Mouse (Mus musculus): Measurements from ENCODE around the gene Trim10. TPM values are rescaled to one million over a fixed set of nuclear protein-coding genes. Genes with fewer than 3 reads are reported as not detected.

Trim10 gene
- total RNA-seq (2022), result under 1 TPM in 1 of 4 experiments, not detected in 3; 0.17 TPM

DNA sequence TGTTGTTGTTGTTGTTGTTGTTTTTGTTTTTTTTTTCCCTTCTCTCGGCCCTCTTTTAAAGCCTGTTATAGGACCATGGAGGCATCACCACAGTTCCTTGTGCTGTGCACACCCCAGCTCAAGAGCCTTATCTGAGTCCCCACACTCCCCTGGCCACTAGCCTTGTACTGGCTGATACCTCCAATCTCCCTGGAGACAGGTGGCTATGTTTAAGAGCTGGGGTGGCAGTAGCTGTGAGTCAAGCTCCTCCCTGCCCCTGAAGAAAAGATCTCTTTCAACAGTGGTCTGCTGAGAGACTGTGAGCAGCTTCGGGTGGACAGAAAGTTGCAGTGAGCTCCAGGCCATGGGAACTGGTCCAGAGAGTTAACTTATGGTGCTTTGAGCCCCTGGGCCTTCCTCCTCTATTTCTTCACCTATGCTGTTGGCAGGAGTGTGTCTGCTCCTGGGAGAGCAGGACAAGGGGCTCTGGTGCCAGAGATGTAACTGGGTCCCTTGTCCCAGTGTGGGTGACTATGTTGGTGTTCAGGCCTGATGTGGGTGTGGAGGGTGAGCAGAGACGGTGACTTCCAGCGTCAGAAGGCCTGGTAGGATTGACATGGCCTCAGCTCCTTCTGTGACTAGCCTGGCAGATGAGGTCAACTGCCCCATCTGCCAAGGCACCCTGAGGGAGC, at the start of gene Trim10:
Gene Trim10 (plus strand): TSS at position 291 of the 671 bp plus-strand sequence.
- no peak for DNase-seq

DNA sequence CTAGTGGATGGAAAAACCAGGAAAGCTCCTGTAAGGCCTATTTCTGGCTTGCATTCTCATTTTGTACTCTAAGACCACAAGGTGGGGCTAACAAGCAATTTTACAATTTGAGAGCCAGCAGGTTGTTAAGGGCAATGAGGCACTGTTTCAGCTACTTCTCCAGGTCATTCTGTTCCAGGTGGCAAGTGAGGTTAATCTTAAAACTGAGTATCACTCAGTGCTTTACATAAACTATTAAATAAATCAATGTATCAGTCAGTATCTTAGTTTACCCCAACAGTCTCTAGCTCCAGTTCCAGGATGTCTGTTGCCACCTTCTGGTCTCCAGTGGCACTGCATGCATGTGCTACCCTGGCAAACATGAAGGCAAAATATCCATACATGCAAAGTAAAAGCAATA, 45.4 kb upstream of the Trim10 start:
- DNase-seq, result no peak

DNA sequence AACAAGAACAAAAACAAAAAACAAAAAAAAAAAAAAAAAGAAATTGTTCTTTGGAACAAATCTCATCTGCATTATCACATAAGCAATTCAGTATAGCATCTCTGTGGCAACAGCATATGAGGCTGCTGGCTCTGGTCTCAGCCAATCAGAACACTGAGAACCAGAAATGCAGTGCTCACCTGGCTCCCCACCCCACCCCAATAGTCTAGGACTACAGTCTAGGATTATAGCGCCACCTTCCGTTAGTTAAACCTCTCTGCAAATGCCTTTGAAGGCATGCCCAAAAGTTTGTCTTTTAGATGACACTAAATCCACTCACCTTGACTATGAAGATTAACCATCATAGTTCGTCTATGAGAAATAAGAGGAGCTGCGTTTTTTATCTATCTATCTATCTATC, 43.8 kb upstream of the Trim10 start:
- DNase-seq, result no peak

DNA sequence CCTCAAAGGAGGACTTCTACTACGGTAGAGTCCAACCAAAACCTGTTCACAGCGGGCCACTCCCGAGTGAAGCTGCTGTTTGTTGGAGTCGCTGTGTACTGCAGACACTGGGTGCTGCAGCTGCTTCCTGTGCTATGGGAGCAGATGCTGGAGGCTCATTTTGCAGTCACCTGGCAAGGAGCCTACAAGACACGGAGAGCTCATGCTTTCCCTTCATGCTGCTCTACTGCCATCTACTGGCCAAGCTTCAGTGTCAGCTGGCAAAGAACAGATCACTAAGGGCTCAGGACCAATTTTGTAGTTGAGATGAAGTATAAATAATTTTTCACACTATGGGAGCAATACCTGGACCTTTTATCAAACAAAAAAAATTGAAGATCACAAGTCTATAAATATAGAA, 43.4 kb upstream of the Trim10 start:
- peak; percentile 71 for DNase-seq

DNA sequence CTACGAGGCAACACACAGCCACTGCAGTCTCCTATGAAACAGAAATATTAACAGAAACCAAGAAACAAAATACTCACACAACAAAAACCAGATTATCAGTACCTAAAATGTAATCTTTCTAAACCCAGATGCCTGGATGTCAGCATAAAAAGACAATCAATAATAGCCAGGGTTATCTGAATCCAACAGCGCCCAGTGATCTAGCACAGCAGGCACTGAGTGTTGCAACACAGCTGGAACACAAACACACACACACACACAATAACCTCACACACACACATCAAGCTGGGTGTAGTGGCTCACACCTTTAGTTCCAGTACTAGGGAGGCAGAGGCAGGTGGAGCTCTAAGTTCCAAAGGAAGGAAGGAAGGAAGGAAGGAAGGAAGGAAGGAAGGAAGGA, 40.9 kb upstream of the Trim10 start:
- no peak for DNase-seq

DNA sequence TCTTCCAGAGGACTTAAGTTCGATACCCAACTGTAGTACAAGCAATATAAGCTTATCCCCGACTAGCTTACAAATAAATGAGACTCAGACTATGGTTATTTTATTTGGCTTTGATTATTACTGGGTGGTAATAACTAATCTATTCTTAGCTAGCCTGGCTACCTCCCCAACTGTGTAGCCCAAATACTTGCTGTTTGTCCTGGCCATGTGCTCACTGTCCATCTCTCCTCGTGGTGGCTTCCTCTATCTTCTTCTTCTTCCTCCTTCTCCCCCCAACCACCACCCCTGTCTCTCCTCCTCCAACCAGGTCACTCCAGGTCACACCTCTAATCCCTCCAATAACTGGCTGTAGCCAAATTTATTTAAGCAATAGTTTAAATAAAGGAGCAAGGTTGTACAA, 38.9 kb upstream of the Trim10 start:
- no peak for DNase-seq

DNA sequence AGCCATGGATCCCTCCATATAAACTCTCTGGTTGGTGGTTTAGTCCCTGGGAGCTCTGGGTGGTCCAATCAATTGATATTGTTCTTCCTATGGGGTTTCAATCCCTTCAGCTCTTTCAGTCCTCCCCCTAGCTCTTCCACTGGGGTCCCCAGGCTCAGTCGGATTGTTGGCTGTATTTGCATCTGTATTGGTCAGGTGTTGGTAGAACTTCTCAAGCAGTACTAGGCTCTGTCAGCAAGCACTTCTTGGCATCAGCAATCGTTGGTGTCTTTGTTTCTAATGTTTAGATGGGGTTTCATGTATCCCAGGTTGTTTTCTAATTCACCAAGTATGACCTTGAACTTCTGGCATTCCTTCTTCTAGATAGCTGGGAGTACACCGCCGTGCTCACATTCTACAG, 36.7 kb upstream of the Trim10 start:
- no peak for DNase-seq

DNA sequence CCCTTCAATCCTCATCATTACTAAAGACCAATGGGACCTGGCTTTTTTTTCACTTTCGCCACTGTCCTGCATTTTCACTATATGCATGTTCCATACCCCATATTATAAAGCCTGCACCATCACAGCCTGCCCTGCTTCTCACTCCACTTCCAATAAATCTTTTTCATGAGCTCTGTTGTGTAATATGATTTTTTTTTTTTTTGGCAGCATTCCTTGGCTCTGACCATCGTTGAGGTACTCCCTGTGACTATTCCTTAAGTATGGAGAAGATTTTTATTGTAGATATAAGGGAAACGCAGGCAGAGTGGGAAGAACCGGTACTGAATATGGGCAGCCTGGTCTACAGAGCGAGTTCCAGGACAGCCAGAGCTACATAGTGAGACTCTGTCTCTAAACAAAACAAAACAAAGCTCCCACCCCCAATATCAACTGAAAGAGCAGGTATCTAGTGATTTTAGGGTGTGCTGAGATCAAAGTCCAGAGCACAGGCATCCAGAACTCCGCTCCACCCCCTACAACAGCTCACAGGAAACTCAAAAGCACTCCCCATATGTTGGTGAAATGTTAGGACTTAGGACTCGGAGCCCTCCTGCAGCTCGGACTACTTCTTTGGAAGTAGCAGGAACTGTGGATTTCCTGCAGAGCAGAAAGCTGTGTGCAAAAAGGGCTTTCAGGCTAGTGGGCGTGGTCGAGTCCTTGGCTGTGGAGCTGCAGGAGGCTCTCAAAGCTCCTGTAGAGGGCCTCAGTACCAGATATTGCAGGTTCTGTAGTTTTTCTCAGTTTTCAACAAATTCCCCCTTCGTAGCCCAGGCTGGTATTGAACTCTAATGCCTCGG, 33.6 kb upstream of the Trim10 start:
- peak; percentile 47 for DNase-seq

DNA sequence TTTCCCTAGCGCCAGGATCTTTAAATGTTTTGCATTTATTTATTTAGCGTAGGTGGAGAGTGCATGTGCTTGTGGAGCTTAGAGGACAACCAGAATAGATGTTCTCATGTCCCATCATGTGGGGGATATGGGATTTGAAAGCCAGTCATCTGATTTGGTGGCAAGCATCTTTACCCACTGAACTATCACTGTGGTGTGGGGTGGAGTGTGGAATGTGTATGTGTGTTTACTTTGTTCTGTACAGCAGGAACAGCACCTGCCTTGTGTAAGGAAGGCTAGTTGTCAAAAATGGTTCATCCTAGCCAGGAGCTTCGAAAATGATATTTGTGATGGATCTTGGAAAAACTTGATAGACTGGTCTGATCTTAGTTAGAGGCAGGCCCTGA, 33.0 kb upstream of the Trim10 start:
- DNase-seq, result no peak

DNA sequence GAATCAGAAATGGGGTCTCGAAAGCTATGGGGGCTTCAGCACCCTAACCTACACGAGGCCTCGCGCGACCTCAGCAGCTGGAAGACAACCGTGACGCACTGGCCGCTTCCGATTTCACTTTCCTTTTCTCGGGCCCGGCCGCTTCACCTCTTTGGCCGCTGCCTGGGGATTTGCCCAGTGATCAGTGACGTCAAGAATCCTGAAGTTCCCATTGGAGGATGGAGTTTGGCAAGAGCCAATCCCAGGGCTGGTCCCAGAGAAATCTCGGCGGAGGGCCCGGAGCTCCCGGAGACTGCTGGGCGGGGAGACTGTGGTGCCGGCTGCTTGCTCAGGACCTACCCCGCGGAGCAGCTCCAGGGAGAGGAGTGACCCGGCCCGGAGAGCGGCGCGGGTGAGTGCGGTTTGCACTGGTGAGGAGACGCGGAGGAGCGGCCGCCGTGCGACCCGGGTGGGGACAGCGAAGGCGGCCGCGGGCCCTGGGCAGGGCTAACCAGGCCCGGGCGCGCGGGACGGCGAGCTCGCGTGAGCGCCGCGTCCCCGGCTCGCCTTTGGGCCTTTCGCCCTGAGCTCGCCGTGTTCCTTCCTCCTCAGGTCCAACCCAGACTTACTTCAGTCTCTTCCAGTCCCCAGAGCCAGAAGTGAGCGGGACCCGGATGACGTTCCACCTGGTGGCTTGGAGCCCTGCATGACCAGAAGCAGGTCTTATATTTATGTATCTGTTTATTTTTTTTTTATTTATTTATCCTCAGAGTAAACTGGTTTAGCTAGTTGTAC, 32.3 kb upstream of the Trim10 start, which contains the start of gene Trim26:
Gene Trim26 (plus strand): TSS at position 261 of the 774 bp plus-strand sequence.
- DNase-seq, result peak; percentile 98

DNA sequence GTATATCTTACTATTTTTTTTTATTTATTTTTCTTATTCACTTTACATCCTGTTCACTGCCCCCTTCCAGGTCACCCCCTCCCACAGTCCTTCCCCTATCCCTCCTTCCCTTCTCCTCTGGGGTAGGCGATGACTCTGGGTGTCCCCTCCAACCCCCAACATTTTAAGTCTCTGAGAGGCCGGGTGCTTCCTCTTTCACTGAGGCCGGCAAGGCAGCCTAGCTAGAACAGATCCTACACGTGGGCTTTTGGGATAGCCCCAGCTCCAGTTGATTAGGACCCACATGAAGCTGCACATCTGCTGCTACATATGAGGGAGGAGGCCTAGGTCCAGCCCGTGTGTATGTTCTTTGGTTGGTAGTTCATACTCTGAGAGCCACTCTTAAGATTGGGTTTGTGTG, 30.4 kb upstream of the Trim10 start:
- no peak for DNase-seq

DNA sequence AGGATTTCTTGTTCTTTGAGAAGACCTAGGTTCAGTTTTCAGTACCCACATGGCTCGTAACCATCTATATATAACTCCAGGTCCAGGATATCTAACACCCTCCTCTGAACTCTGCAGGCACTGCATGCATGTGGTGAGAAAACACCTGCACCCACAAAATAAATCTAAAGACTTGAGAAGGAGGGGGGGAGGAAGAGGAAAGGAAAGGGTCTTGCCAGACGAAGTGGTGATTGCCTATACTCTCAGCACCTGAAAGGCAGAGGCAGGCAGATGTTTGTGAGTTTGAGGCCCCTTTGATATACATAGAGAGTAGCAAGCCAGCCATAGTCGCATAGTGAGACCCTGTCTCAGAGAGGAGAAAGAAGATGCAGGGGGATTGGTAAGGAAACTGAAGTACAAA, 29.4 kb upstream of the Trim10 start:
- no peak for DNase-seq

DNA sequence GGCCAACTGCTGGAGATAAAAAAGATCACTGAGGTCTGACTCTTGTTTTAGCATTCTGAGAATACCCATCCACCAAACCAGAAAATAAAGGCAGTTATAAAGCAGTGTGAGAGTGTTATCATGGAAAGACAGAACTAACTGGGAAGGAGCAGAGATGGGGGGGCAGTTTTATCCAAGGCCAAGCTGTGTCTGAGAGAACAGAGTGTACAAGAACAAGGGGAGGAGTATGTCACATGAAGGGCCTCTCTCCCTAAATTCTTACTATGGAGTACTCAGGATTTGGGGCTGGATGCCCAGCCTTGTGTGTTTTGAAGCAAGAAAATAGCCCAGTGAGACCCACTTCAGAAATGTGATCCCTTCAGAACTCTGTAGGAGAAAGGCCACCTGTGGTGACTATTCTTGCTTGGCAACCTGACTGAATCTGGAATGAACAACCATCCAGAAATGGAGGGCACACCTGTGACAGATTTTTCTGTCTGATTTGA, 28.4 kb upstream of the Trim10 start:
- DNase-seq, result no peak

DNA sequence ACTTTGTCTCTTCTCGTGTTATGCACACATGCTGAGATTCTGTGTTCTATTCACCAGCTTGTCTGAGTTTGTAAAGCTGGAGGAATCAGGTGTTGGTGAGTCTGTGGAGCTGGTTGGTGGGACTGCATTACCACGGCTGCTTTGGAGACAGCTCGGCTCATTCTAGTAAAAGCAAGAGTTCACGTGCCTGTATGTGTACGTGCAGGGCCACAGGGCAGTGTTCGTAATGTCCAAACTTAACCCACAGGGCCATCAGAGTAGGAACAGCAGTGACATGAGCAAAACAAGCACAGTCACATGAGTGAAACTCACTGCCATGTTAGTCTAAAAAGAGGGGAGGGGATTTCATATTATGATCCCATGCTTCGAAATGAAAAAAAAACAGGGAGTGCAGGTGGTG, 25.7 kb upstream of the Trim10 start:
- no peak for DNase-seq

DNA sequence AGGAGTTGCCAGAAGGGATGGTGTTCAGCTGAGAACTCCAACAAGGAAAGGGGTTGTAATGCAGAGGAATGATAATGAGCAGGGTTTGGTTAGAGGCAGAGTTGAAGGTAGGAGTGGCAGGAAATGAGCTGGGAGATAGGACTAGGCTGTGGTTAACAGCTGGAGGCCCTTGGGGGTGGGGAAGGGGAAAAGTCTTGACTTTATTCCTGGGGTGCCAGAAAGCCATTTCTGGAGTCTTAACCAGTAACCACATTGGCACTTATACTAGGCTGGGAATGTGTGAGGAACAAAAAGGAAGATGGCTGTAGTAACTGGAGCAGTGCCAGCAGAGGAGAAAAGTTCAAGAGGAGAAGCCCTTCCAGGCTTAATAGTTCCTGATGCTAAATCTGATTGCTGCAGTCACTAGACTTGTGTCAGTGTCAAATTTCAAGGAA, 25.1 kb upstream of the Trim10 start:
- DNase-seq, result no peak

DNA sequence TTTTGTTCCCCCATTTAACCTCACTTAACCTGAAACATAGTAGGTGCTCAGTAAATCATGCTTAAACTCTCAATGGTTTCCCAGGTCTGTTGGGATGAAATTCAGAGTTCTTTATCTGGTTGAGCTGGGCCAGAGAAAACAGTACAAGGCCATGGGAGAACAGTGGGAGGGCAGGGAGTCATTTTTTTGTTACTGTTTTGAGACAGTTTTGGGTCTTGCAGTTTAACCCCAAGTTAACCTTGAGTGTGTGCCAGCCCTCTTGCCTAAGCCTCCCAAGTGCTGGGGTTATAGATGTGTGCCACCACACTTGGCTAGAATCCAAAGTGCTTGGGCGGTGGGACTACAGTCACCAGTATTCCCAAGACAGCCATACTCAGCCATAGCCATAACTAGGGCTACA, 24.6 kb upstream of the Trim10 start:
- DNase-seq, result peak; percentile 77

DNA sequence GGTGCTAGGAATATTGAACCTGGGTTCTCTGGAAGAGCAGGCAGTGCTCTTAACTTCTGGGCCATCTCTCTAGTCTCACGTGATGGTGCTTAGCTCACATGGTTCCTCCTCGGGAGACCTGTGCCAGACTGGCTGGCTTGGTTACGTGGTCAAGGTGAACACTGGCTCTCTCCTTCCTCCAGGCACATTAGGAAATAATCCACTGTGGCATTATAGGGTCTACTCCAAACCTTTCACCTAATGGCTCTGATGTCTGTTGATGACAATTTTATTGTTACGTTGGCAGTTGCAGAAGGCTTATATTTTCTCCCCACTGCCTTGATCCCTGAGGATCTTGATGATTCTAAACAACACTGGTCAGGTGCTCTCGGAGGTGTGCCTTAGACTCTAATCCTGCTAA, 20.5 kb upstream of the Trim10 start:
- no peak for DNase-seq

DNA sequence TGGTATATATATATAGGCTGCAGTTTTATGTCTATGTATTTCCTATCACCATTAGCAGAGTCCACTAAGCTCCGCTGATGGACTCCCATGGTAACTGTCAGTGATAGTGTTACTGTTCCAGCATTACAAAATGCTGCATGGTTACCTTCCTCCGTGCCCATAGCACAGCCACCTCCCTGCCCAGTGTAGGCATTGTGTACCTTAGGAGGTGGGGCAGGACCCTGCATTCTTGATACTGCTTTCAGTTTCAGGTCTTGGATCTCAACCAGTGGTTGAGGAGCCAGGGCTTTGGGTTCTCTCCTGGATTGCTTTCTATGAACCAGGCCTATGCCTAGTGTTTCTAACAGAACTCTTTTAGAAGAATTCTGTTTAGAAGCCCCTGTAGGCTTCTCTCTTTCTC, 19.4 kb upstream of the Trim10 start:
- no peak for DNase-seq

DNA sequence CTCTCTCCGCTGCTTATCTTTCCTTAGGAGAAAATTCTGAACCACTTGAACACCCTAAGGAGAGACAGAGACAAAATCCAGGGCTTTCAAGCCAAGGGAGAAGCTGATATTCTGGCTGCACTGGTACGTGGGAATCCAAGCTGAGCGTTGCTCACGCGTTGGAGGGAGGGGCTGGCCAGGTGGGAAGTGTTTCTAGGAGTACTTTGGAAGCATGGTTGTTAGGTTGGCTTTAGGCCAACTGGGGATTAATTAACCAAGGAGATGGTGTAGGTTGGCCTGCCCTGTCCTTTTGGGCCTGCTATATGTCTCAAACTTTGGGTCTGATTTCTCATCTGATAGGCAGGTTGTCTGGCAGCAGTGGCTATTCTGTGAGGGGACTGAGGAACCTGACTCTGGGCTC, 18.2 kb upstream of the Trim10 start:
- DNase-seq, result no peak

DNA sequence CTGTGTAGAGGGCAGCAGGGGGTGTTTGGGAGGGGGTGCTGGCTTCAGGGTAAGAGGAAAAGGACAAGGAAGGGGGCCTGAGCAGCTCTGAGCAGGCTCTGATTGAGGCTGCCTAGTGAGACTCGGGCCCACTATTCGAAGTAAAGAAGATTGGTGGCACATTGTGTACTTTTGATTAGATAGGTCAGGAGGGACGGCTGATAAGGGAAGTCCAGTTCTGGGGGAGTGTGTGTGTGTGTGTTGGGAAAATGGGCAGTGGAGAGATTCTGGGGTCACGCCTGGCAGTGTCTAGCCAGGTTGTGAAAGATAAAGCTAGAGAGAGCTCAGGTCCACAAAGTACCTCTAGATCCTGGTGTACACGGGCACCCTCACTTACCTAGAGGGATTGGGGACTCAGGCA, 17.7 kb upstream of the Trim10 start:
- no peak for DNase-seq

DNA sequence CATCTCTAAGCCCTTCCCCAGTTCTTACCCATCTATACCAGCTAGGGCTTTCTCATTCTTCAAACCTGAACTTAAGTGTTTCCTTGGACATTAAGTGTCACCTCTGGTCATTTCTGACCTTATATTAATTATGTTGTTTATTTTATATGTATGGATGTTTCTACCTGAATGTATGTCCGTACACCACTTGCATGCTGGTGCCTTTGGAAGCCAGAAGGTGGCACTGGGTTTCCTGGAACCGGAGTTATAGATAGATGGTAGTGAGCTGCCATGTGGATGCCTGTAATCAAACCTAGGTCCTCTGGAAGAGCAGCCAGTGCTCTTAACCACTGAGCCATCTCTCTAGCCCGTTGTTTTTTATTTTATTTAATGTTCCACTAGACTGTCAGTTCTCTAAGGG, 13.9 kb upstream of the Trim10 start:
- DNase-seq, result no peak

DNA sequence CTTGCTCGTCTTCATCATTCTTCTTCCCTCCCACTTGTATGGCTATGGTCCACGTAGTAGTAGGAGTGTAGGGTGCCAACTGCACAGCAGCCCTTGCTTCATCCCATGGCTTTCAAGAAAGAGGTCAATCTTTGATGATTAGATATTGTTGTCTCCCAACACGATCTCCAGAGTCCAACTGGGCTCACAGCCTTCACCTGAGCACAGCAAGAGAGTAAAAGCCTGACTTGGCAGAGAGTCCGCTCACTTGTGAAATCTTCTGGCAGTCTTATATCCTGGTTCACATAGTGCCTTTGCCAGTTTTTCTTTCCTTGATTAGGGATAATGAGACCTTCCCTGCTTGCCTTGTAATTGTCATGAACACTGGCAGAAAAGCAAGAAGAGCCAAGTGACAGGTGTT, 13.1 kb upstream of the Trim10 start:
- no peak for DNase-seq

DNA sequence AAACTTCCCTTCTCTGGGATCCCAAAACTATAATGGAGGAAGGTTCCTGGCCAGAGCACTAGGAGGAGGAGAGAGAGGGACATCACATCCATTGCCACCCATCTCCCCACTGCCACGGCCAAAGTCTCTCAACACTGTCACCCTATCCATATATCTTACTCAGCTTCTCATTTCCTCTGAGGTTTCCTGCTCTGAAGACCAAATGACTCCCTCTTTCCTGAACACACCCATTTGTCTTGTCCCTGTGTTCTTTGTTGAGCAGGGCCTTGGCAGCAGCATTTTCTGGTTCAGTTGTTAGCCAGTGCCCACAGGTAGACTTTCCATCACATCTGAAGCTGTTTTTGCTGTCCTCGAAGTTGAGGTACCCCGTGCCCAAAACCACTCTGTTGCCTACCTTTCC, 11.2 kb upstream of the Trim10 start:
- no peak for DNase-seq
